Mouse (Mus musculus): ENCODE measurements around the gene Lce1b.

The Lce1b gene

GRCm38 (mm10) chr3:92656826-92657225, at the start of gene Lce1b:
Gene Lce1b, minus strand, starts transcription at chr3:92656926.
- no peak for DNase-seq

DNA sequence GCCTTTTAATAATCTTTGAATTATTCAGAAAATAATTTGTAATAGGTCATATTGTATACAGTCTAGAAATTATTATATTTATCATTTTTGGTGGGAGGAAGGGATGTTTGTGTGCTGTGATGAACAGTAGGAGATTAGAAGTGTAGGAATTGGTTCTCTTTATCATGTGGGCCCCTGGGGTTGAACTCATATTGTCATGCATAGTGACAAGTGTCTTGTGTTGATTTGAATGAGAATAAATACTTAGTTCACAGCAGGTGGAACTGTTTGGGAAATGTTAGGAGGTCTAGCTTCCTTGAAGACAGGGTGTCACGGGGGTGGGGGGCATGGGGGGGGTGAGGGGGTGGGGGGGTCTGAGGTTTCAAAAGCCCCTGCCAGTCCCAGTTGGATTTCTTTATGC, 37.9 kb upstream of the Lce1b start:
- DNase-seq = no peak

DNA sequence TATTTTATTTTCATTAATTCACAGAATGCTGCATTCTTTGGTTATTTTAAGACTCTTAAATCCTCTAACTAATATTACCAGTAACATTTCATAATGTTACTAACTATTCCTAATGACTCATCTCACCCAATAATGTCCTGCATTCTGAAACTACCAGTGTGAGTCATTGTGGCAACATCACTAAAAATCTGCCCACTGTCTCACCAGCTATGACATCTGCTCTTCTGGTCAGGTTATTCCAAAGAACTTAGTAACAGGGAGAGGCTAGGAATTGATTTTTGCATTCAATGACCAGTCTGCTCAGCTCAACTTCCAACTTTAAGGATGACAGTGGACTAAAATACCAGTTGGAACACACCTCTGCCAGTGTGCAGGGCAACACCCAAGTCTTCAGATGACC, 35.0 kb upstream of the Lce1b start:
- DNase-seq = no peak

GRCm38 (mm10) chr3:92689154-92689553, 32.4 kb upstream of the Lce1b start:
- DNase-seq = peak; percentile 42

DNA sequence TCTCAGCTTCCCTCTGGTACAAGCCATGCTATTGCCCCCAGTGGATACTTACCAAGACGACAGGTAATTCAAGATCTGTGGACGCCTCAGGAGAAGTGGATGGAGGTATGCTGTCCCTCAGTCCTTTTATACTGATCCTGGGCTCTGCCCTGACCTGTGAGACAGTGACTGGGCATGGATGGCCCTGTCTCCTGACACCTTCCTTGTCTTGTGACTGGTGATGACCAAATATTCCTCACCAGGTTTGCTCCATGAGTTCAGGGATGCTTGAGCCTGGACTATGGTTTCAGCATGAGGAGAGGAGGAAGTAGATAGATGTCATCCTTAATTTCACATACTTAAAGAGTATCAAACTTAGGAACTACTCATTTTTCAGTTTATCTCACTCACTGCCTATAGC, 30.4 kb upstream of the Lce1b start, which contains the start of gene Lce1d:
Lce1d (minus strand) TSS at position 101 of the 400 bp plus-strand sequence.
- DNase-seq = no peak

GRCm38 (mm10) chr3:92678947-92679346, 22.2 kb upstream of the Lce1b start, which contains the start of gene Lce1c:
Gene Lce1c, plus strand, starts transcription at chr3:92679247.
- DNase-seq = no peak

DNA sequence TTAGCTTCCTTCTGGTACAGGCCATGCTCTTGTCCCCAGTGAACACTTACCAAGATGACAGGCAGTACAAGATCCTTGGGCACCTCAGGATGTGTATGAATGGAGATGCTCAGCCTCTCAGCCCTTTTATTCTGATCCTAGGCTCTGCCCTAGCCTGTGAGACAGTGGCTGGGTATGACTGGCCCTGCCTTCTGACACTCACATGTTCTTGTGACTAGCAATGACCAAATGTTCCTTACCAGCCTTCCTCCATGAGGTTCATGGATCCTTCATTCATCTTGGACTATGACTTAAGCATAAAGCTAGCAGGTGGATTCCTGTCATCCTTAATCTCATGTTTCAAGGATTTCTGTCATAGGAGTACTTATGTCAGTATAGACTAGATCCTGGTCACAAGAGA, 13.5 kb upstream of the Lce1b start, which contains the start of gene Lce1a2:
Lce1a2 (minus strand) TSS at position 101 of the 400 bp plus-strand sequence.
- DNase-seq = no peak

DNA sequence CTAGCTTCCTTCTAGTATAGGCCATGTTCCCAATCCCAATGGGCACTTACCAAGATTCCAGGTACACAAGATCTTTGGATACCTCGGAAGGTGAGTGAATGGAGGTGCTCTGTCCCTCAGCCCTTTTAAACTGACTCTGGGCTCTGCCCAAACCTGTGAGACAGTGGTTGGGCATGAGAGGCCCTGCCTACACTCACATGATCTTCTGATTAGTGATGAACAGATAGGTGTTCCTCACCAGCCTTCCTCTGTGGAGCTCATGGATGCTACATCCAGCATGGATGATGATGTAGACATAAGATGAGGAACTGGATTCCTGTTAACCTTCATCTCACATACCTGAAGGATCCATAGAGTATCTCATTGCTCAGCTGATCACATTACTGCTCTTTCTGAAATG, 8.5 kb downstream of the Lce1b start, which contains the start of gene Lce1a1:
Lce1a1 (minus strand) TSS at position 101 of the 400 bp plus-strand sequence.
- no peak for DNase-seq

- no peak for DNase-seq
Observed at GRCm38 (mm10) chr3:92639854-92640253, 16.9 kb downstream of the Lce1b start.

DNA sequence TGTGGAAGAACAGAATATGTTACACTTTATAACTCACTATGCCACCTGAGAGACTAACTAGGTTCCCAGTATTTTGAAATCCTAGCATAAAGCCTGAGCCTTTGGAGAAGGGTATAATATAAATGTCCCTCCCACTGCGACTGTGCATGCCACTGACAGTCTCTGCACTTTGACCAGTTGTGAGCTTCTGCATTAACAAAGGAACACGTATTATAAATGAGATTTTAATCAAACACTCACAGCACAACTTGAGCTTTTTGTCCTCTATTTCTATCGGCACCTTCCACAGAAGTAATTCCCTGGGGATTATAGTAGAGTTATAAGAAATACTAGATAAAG, 18.1 kb downstream of the Lce1b start:
- no peak for DNase-seq

DNA sequence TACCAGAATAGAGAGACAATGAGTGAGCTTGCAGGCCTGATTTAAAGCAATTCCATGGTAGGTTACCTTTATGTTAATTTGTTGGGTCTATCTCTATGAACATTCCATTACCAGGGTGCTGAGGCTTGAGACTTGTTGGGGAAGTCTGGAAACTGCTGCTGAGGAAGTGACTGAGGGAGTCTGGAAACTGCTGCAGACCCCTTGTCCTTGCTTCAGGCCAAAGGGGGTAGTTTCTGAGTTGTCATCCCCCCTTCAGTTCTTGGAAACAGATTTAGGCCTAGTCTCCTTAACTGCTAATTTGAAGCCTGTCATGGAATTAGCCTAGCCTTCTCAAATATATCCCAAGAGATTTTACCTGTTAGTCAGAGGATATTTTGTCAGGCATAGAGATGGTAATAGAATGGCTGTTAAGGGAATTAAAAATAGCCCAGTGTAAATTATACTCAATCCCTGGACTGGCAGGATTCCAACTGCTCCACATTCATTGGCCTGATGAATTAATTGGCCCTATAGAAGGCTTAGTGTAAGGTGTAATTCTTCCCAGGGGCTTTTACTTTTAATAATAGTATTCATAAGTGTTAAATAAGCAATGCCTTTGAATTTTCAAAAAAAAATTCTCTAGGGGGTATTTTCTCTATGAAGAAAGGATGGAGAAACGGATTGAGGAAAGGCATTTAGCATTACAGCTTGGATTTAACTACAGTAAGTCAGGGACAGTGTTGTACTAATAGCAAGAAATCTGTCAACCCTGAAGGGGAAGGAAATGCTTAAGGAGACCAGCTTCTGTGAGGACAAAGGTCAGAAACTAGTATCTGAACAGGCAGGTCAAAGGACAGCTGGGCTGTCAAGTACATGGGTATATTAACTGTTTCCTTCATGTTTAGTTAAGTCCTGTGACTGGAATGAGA, 18.7 kb downstream of the Lce1b start:
- DNase-seq = no peak

GRCm38 (mm10) chr3:92621560-92621959, 35.2 kb downstream of the Lce1b start, which contains the start of gene Lce6a:
Gene Lce6a, minus strand, starts transcription at chr3:92621660.
- DNase-seq = no peak

- no peak for DNase-seq
Observed at GRCm38 (mm10) chr3:92609804-92610203, 46.9 kb downstream of the Lce1b start.

DNA sequence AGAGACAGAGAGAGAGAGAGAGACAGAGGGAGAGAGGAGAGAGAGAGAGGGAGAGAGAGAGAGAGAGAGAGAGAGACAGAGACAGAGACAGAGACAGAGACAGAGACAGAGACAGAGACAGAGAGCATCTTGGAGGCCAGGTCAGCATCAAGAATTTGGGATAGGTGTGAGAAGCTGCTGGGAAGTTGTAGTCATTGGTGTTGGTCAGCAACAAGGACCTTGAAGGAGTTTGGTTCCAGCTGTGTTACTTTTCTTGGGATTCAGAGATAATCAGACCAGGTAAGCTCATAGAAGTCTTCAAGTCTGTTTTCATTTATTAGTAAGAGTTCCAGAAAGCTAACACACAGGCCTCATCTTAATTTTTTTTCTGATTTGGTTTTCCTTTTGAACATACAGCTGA, 49.3 kb downstream of the Lce1b start, which contains the start of gene 2210017I01Rik:
2210017I01Rik (minus strand) TSS at position 101 of the 400 bp plus-strand sequence.
- no peak for DNase-seq
